Mouse (Mus musculus): Measurements from ENCODE around the gene Nme1. TPM values are rescaled to one million over a fixed set of nuclear protein-coding genes. Genes with fewer than 3 reads are reported as not detected.
"Not testable (repeated sequence)": the region's sequence is repeated elsewhere in the genome, so short reads cannot be mapped to it uniquely, and the experiment has no call there.

Gene Nme1
- polyA plus RNA-seq, 2 experiments = 151 to 152 TPM

DNA sequence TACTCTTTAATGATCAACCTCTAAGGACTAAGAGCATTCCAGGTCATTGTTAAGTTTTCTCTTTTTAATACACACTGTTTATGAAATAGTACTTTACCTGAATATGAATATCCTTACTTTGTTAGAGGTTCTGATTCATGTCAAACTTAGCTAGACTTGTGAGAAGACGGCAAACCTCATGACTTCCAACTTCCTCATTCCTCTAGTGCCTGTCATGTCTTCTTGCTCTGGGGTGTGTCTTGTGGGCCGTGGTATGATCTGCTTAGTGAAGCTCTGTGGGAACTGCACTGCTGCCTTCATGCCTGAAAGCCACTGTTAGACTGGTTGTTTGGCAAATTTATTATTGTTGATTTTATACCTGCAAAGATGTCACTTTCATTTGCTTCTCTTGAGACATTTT, 27.4 kb downstream of the Nme1 start:
- Histone ChIP-seq H3K4me1 (ENCODE audit: control insufficient read depth, insufficient read depth, low read length) (no peaks in the 10 kb centered on the region), H3K36me3 (ENCODE audit: control insufficient read depth, insufficient read depth, low read length) (peaks cover 52% of the 10 kb centered on the region), H3K9me3 (ENCODE audit: control insufficient read depth, low read length) (no peaks in the 10 kb centered on the region), H3K9ac (ENCODE audit: low read depth, low read length, severe bottlenecking) (no peak overlapping the region), H3K4me2 (replicated peaks; ENCODE audit: low read depth, low read length, severe bottlenecking) (no peak overlapping the region), H3K27ac (replicated peaks; ENCODE audit: low read depth, low read length) (no peak overlapping the region), H3K27me3 (ENCODE audit: control insufficient read depth, insufficient read depth, low read length) (no peaks in the 10 kb centered on the region), H3K4me3 (replicated peaks; ENCODE audit: low read length) (no peak overlapping the region)
- no peak for ATAC-seq (ENCODE audit: low FRiP score, low read depth)
- TF ChIP-seq POLR2A (IDR thresholded peaks at IDR 0.05; ENCODE audit: borderline replicate concordance, extremely low read depth, insufficient read depth, insufficient read length) = no peak
- 84% methylated on average over 2 of the region's 2 CpGs for WGBS
- no peak for DNase-seq (ENCODE audit: low spot score)

DNA sequence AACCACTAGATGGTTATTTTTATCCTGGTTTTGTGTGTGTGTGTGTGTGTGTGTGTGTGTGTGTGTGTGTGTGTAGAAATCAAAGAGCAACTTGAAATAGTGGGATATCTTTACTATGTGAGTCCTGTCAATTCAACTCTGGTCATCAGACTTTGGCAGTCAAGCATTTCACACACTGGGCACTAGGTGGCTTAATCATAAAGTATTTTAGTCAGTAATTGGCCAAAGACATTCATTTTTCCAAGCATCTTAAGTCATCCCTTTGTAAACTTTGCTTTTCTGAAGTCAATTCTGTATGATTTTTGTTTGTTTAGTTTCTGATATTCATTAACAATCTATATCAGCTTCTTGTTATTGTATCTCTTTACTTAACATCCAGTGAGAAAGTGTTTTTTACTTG, 39.2 kb downstream of the Nme1 start:
- H3K4me1 ChIP-seq (ENCODE audit: control insufficient read depth, insufficient read depth, low read length) = no peaks in the 10 kb centered on the region
- H3K9ac ChIP-seq (ENCODE audit: low read depth, low read length, severe bottlenecking) = no peak overlapping the region
- TF ChIP-seq POLR2A (IDR thresholded peaks at IDR 0.05; ENCODE audit: borderline replicate concordance, extremely low read depth, insufficient read depth, insufficient read length) = no peak
- H3K27ac ChIP-seq (replicated peaks; ENCODE audit: low read depth, low read length) = no peak overlapping the region
- DNase-seq (ENCODE audit: low spot score) (no peak), ATAC-seq (ENCODE audit: low FRiP score, low read depth) (no peak)
- no peak overlapping the region for H3K4me3 ChIP-seq (replicated peaks; ENCODE audit: low read length)
- no peaks in the 10 kb centered on the region for H3K27me3 ChIP-seq (ENCODE audit: control insufficient read depth, insufficient read depth, low read length)
- peaks cover 85% of the 10 kb centered on the region for H3K36me3 ChIP-seq (ENCODE audit: control insufficient read depth, insufficient read depth, low read length)
- H3K9me3 ChIP-seq (ENCODE audit: control insufficient read depth, low read length) = no peaks in the 10 kb centered on the region
- no peak overlapping the region for H3K4me2 ChIP-seq (replicated peaks; ENCODE audit: low read depth, low read length, severe bottlenecking)

DNA sequence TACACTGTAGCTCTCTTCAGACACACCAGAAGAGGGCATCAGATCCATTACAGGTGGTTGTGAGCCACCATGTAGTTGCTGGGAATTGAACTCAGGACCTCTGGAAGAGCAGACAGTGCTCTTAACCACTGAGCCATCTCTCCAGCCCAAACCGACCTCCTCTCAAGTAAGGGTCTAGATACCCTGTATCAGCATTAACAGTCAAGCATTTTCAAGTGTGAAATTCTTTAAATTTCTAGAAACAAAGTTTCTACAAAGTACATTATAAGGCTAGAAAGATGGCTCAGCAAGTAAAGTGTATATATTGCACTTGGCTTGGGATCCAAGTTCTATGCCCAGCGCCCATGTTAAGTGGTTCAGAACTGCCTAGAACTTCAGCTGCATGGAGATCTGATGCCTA, 53.3 kb downstream of the Nme1 start:
- H3K9me3 ChIP-seq (ENCODE audit: control insufficient read depth, low read length); H3K27ac ChIP-seq (replicated peaks; ENCODE audit: low read depth, low read length); H3K4me2 ChIP-seq (replicated peaks; ENCODE audit: low read depth, low read length, severe bottlenecking); DNase-seq (ENCODE audit: low spot score); H3K4me1 ChIP-seq (ENCODE audit: control insufficient read depth, insufficient read depth, low read length); H3K4me3 ChIP-seq (replicated peaks; ENCODE audit: low read length); H3K27me3 ChIP-seq (ENCODE audit: control insufficient read depth, insufficient read depth, low read length); H3K9ac ChIP-seq (ENCODE audit: low read depth, low read length, severe bottlenecking); ATAC-seq (ENCODE audit: low FRiP score, low read depth): not testable (repeated sequence)
- peaks cover 79% of the 10 kb centered on the region for H3K36me3 ChIP-seq (ENCODE audit: control insufficient read depth, insufficient read depth, low read length)
- WGBS = 92% methylated on average over 2 of the region's 2 CpGs

DNA sequence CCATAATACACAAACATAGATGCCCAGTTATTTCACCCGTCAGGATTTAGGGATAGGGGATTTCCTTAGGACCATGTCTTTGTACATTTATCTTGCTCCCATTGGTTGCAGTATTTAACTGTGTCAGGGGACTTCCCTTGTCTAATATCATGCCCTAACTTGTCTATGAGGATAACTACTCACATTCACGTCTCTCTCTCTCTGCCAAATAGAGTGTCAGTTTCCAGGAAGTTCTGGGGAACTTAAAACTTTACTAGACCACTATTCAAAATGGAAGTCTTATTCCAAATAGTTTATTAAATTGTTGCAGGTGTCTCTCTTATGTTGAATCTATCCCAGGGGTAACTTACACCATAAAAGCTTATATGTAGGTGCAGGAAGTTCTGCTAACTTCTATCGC, 56.7 kb downstream of the Nme1 start:
- Histone ChIP-seq H3K27me3 (ENCODE audit: control insufficient read depth, insufficient read depth, low read length) (no peaks in the 10 kb centered on the region), H3K27ac (replicated peaks; ENCODE audit: low read depth, low read length) (no peak overlapping the region), H3K4me2 (replicated peaks; ENCODE audit: low read depth, low read length, severe bottlenecking) (no peak overlapping the region), H3K9me3 (ENCODE audit: control insufficient read depth, low read length) (no peaks in the 10 kb centered on the region), H3K4me3 (replicated peaks; ENCODE audit: low read length) (no peak overlapping the region), H3K4me1 (ENCODE audit: control insufficient read depth, insufficient read depth, low read length) (no peaks in the 10 kb centered on the region), H3K9ac (ENCODE audit: low read depth, low read length, severe bottlenecking) (no peak overlapping the region), H3K36me3 (ENCODE audit: control insufficient read depth, insufficient read depth, low read length) (peaks cover 83% of the 10 kb centered on the region)
- 71% methylated on average over 3 of the region's 3 CpGs for WGBS
- DNase-seq (ENCODE audit: low spot score) (no peak), ATAC-seq (ENCODE audit: low FRiP score, low read depth) (no peak)
- TF ChIP-seq POLR2A (IDR thresholded peaks at IDR 0.05; ENCODE audit: borderline replicate concordance, extremely low read depth, insufficient read depth, insufficient read length) = no peak

DNA sequence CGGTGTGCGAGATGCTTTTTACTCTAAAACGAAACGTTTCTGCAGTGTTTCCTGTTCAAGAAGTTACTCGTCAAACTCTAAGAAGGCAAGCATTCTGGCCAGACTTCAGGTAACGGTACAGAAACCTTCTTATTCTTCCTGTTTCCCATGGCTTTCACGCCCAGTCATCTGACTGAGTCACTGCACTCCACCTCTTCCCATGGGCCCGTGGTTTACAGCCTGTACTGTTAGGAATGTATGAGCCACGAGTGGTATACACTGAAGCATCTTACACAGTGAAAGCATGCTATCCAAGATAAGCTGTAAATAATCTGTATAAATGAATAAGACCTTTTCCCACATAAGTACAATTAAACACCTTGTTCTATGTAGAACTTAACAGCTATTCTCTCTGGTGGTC, 59.5 kb downstream of the Nme1 start:
- Histone ChIP-seq H3K4me1 (ENCODE audit: control insufficient read depth, insufficient read depth, low read length) (no peaks in the 10 kb centered on the region), H3K36me3 (ENCODE audit: control insufficient read depth, insufficient read depth, low read length) (peaks cover 86% of the 10 kb centered on the region), H3K4me2 (replicated peaks; ENCODE audit: low read depth, low read length, severe bottlenecking) (no peak overlapping the region), H3K27me3 (ENCODE audit: control insufficient read depth, insufficient read depth, low read length) (no peaks in the 10 kb centered on the region), H3K9me3 (ENCODE audit: control insufficient read depth, low read length) (no peaks in the 10 kb centered on the region), H3K9ac (ENCODE audit: low read depth, low read length, severe bottlenecking) (no peak overlapping the region), H3K27ac (replicated peaks; ENCODE audit: low read depth, low read length) (no peak overlapping the region), H3K4me3 (replicated peaks; ENCODE audit: low read length) (no peak overlapping the region)
- DNase-seq (ENCODE audit: low spot score) (no peak), ATAC-seq (ENCODE audit: low FRiP score, low read depth) (no peak)
- TF ChIP-seq POLR2A (IDR thresholded peaks at IDR 0.05; ENCODE audit: borderline replicate concordance, extremely low read depth, insufficient read depth, insufficient read length) = no peak
- WGBS = 89% methylated on average over 9 of the region's 9 CpGs

DNA sequence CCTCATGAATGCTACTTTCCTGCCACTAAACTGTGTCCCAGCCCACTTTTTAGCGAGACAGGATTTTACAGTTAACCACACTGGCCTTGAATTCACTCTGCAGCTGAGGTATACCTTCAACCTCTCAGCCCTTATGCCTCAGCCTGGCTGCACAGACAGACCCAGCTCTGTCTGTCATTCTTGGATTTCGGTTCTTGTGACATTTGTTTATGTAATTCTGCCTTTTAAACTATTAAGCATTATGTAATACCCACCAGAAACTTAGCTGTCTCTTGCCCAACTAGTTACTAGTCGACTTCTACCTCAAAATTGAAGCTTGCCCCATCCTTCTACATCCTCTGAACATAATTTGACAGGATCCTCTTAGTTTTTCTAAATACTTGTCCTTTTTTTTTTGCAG, 60.5 kb downstream of the Nme1 start:
- H3K27me3 ChIP-seq (ENCODE audit: control insufficient read depth, insufficient read depth, low read length) = no peaks in the 10 kb centered on the region
- H3K9me3 ChIP-seq (ENCODE audit: control insufficient read depth, low read length) = no peaks in the 10 kb centered on the region
- no peaks in the 10 kb centered on the region for H3K4me1 ChIP-seq (ENCODE audit: control insufficient read depth, insufficient read depth, low read length)
- H3K4me2 ChIP-seq (replicated peaks; ENCODE audit: low read depth, low read length, severe bottlenecking) = no peak overlapping the region
- ATAC-seq (ENCODE audit: low FRiP score, low read depth) (no peak), DNase-seq (ENCODE audit: low spot score) (no peak)
- no peak for TF ChIP-seq POLR2A (IDR thresholded peaks at IDR 0.05; ENCODE audit: borderline replicate concordance, extremely low read depth, insufficient read depth, insufficient read length)
- 84% methylated on average over 3 of the region's 3 CpGs for WGBS
- no peak overlapping the region for H3K9ac ChIP-seq (ENCODE audit: low read depth, low read length, severe bottlenecking)
- H3K27ac ChIP-seq (replicated peaks; ENCODE audit: low read depth, low read length) = no peak overlapping the region
- H3K4me3 ChIP-seq (replicated peaks; ENCODE audit: low read length) = no peak overlapping the region
- H3K36me3 ChIP-seq (ENCODE audit: control insufficient read depth, insufficient read depth, low read length) = peaks cover 78% of the 10 kb centered on the region

Other genes starting within 250 kb of the Nme1 start
- 16.2 and 20.5 TPM in 2 replicates for gene Utp18, start 82.8 kb downstream of the Nme1 start, polyA plus RNA-seq (2012; rRNA removed)
- gene Utp18, start 82.8 kb downstream of the Nme1 start, polyA plus RNA-seq (2014; fragmentation: Nextera tagmentation; extraction: Ambion mirVana) = 29.7 and 30.7 TPM in 2 replicates
- 35.4 and 36.3 TPM in 2 replicates for gene Mbtd1, start 82.7 kb downstream of the Nme1 start, polyA plus RNA-seq (2012; rRNA removed)
- gene Mbtd1, start 82.7 kb downstream of the Nme1 start, polyA plus RNA-seq (2014; fragmentation: Nextera tagmentation; extraction: Ambion mirVana) = 23.8 and 27.3 TPM in 2 replicates
- gene Nme2, start 12.3 kb downstream of the Nme1 start, polyA plus RNA-seq (2012; rRNA removed) = 411 and 434 TPM in 2 replicates
- 334 and 389 TPM in 2 replicates for gene Nme2, start 12.3 kb downstream of the Nme1 start, polyA plus RNA-seq (2014; fragmentation: Nextera tagmentation; extraction: Ambion mirVana)
- gene Gm20390, start 228 bp downstream of the Nme1 start, polyA plus RNA-seq (2012; rRNA removed) = 55.1 and 122 TPM in 2 replicates
- 345 and 365 TPM in 2 replicates for gene Gm20390, start 228 bp downstream of the Nme1 start, polyA plus RNA-seq (2014; fragmentation: Nextera tagmentation; extraction: Ambion mirVana)
- gene Spag9, start 27.6 kb upstream of the Nme1 start, polyA plus RNA-seq (2012; rRNA removed) = 52.8 and 56.3 TPM in 2 replicates
- 64.6 and 75.4 TPM in 2 replicates for gene Spag9, start 27.6 kb upstream of the Nme1 start, polyA plus RNA-seq (2014; fragmentation: Nextera tagmentation; extraction: Ambion mirVana)
- gene Tob1, start 242.9 kb upstream of the Nme1 start, polyA plus RNA-seq (2012; rRNA removed) = 28.4 and 29.7 TPM in 2 replicates
- gene Tob1, start 242.9 kb upstream of the Nme1 start, polyA plus RNA-seq (2014; fragmentation: Nextera tagmentation; extraction: Ambion mirVana) = 34.8 and 37.3 TPM in 2 replicates

All from limb, embryonic 14.5 days (tissue).